Mouse (Mus musculus): ENCODE data around the gene Ifi47. TPM values are rescaled to one million over a fixed set of nuclear protein-coding genes. Genes with fewer than 3 reads are reported as not detected.

Gene Ifi47
- polyA plus RNA-seq, 1 experiment from 2014 or later, result 88.7 TPM

Other genes starting within 250 kb of the Ifi47 start
- gene Gm12184, start 249.9 kb upstream of the Ifi47 start, polyA plus RNA-seq (2015; fragmentation: Nextera tagmentation; extraction: Ambion mirVana), result 7.6 and 8.8 TPM in 2 replicates
- 57.1 and 61.0 TPM in 2 replicates for gene Irgm1, start 204.9 kb upstream of the Ifi47 start, polyA plus RNA-seq (2015; fragmentation: Nextera tagmentation; extraction: Ambion mirVana)
- 0.29 and 0.46 TPM in 2 replicates for gene Gm5431, start 174.4 kb upstream of the Ifi47 start, polyA plus RNA-seq (2015; fragmentation: Nextera tagmentation; extraction: Ambion mirVana)
- 6.3 and 9.0 TPM in 2 replicates for gene Psme2b, start 130.4 kb upstream of the Ifi47 start, polyA plus RNA-seq (2015; fragmentation: Nextera tagmentation; extraction: Ambion mirVana)
- 0.25 and 0.36 TPM in 2 replicates for gene Olfr56, start 97.7 kb upstream of the Ifi47 start, polyA plus RNA-seq (2015; fragmentation: Nextera tagmentation; extraction: Ambion mirVana)
- gene 9930111J21Rik1, start 97.2 kb upstream of the Ifi47 start, polyA plus RNA-seq (2015; fragmentation: Nextera tagmentation; extraction: Ambion mirVana), result 1.8 and 2.1 TPM in 2 replicates
- gene Gm12185, start 84.4 kb upstream of the Ifi47 start, polyA plus RNA-seq (2015; fragmentation: Nextera tagmentation; extraction: Ambion mirVana), result 0.93 and 1.2 TPM in 2 replicates
- gene Tgtp1, start 82.4 kb upstream of the Ifi47 start, polyA plus RNA-seq (2015; fragmentation: Nextera tagmentation; extraction: Ambion mirVana), result 59.3 and 61.7 TPM in 2 replicates
- gene 9930111J21Rik2, start 25.3 kb upstream of the Ifi47 start, polyA plus RNA-seq (2015; fragmentation: Nextera tagmentation; extraction: Ambion mirVana), result 1.1 and 1.5 TPM in 2 replicates
- 58.7 and 59.3 TPM in 2 replicates for gene Tgtp2, start 12.4 kb upstream of the Ifi47 start, polyA plus RNA-seq (2015; fragmentation: Nextera tagmentation; extraction: Ambion mirVana)
- gene Olfr1396, start 38.3 kb downstream of the Ifi47 start, polyA plus RNA-seq (2015; fragmentation: Nextera tagmentation; extraction: Ambion mirVana), result 0.10 and 0.16 TPM in 2 replicates
- gene Olfr1395, start 65.7 kb downstream of the Ifi47 start, polyA plus RNA-seq (2015; fragmentation: Nextera tagmentation; extraction: Ambion mirVana), result not detected in 2 replicates
- gene Olfr1394, start 77.8 kb downstream of the Ifi47 start, polyA plus RNA-seq (2015; fragmentation: Nextera tagmentation; extraction: Ambion mirVana), result not detected in 2 replicates
- gene Btnl9, start 110.6 kb downstream of the Ifi47 start, polyA plus RNA-seq (2015; fragmentation: Nextera tagmentation; extraction: Ambion mirVana), result 1.1 and 1.7 TPM in 2 replicates
- gene Zfp62, start 126.7 kb downstream of the Ifi47 start, polyA plus RNA-seq (2015; fragmentation: Nextera tagmentation; extraction: Ambion mirVana), result 33.8 and 36.1 TPM in 2 replicates
- gene Mgat1, start 167.6 kb downstream of the Ifi47 start, polyA plus RNA-seq (2015; fragmentation: Nextera tagmentation; extraction: Ambion mirVana), result 82.0 and 82.7 TPM in 2 replicates
- gene Olfr1393, start 201.7 kb downstream of the Ifi47 start, polyA plus RNA-seq (2015; fragmentation: Nextera tagmentation; extraction: Ambion mirVana), result not detected in 2 replicates
- not detected in 2 replicates for gene Olfr1392, start 208.7 kb downstream of the Ifi47 start, polyA plus RNA-seq (2015; fragmentation: Nextera tagmentation; extraction: Ambion mirVana)
- gene Olfr10, start 228.2 kb downstream of the Ifi47 start, polyA plus RNA-seq (2015; fragmentation: Nextera tagmentation; extraction: Ambion mirVana), result not detected in 2 replicates
- not detected in 2 replicates for gene Olfr1391, start 246.2 kb downstream of the Ifi47 start, polyA plus RNA-seq (2015; fragmentation: Nextera tagmentation; extraction: Ambion mirVana)